Mouse (Mus musculus): Measurements from ENCODE around the gene AI661453. TPM values are rescaled to one million over a fixed set of nuclear protein-coding genes. Genes with fewer than 3 reads are reported as not detected.

Gene AI661453
- polyA plus RNA-seq, 1 experiment = 37.6 TPM

- H3K4me3 ChIP-seq (ENCODE audit: low read depth, low read length) = no peak overlapping the region
- TF ChIP-seq POLR2A (IDR thresholded peaks at IDR 0.05; ENCODE audit: insufficient read depth, low read length) (no peak), EP300 (IDR thresholded peaks at IDR 0.05; ENCODE audit: insufficient read depth, low read depth, low read length) (no peak), CTCF (IDR thresholded peaks at IDR 0.05; ENCODE audit: low read depth, low read length) (no peak)
- H3K27me3 ChIP-seq (ENCODE audit: control insufficient read depth, insufficient read depth, low read length, poor library complexity, severe bottlenecking) = no peaks in the 10 kb centered on the region
- no peaks in the 10 kb centered on the region for H3K36me3 ChIP-seq (ENCODE audit: control insufficient read depth, insufficient read depth, low read length, poor library complexity, severe bottlenecking)
- no peaks in the 10 kb centered on the region for H3K9me3 ChIP-seq (replicated peaks; ENCODE audit: control insufficient read depth, insufficient read depth, low read length, poor library complexity, severe bottlenecking)
- H3K4me1 ChIP-seq (ENCODE audit: control insufficient read depth, insufficient read depth, low read length) = peaks cover 7% of the 10 kb centered on the region
- H3K9ac ChIP-seq (ENCODE audit: low read depth, poor library complexity, severe bottlenecking) = no peak overlapping the region
- H3K27ac ChIP-seq (ENCODE audit: insufficient read depth, low read length) = no peak overlapping the region
These were observed 25.8 kb downstream of the AI661453 start for GRCm38 (mm10) chr17:47462209-47462608.

GRCm38 (mm10) chr17:47462728-47463388, 26.4 kb downstream of the AI661453 start:
- Histone ChIP-seq H3K9ac (ENCODE audit: low read depth, poor library complexity, severe bottlenecking) (no peak overlapping the region), H3K9me3 (replicated peaks; ENCODE audit: control insufficient read depth, insufficient read depth, low read length, poor library complexity, severe bottlenecking) (no peaks in the 10 kb centered on the region), H3K27ac (ENCODE audit: insufficient read depth, low read length) (no peak overlapping the region), H3K36me3 (ENCODE audit: control insufficient read depth, insufficient read depth, low read length, poor library complexity, severe bottlenecking) (no peaks in the 10 kb centered on the region), H3K4me3 (ENCODE audit: low read depth, low read length) (no peak overlapping the region), H3K4me1 (ENCODE audit: control insufficient read depth, insufficient read depth, low read length) (peaks cover 7% of the 10 kb centered on the region), H3K27me3 (ENCODE audit: control insufficient read depth, insufficient read depth, low read length, poor library complexity, severe bottlenecking) (no peaks in the 10 kb centered on the region)
- TF ChIP-seq POLR2A (IDR thresholded peaks at IDR 0.05; ENCODE audit: insufficient read depth, low read length) (no peak), CTCF (IDR thresholded peaks at IDR 0.05; ENCODE audit: low read depth, low read length) (no peak), EP300 (IDR thresholded peaks at IDR 0.05; ENCODE audit: insufficient read depth, low read depth, low read length) (no peak)

- TF ChIP-seq EP300 (IDR thresholded peaks at IDR 0.05; ENCODE audit: insufficient read depth, low read depth, low read length) (no peak), POLR2A (IDR thresholded peaks at IDR 0.05; ENCODE audit: insufficient read depth, low read length) (no peak), CTCF (IDR thresholded peaks at IDR 0.05; ENCODE audit: low read depth, low read length) (no peak)
- H3K36me3 ChIP-seq (ENCODE audit: control insufficient read depth, insufficient read depth, low read length, poor library complexity, severe bottlenecking) = no peaks in the 10 kb centered on the region
- no peak overlapping the region for H3K27ac ChIP-seq (ENCODE audit: insufficient read depth, low read length)
- H3K9ac ChIP-seq (ENCODE audit: low read depth, poor library complexity, severe bottlenecking) = no peak overlapping the region
- no peaks in the 10 kb centered on the region for H3K27me3 ChIP-seq (ENCODE audit: control insufficient read depth, insufficient read depth, low read length, poor library complexity, severe bottlenecking)
- H3K4me1 ChIP-seq (ENCODE audit: control insufficient read depth, insufficient read depth, low read length) = peaks cover 7% of the 10 kb centered on the region
- H3K9me3 ChIP-seq (replicated peaks; ENCODE audit: control insufficient read depth, insufficient read depth, low read length, poor library complexity, severe bottlenecking) = no peaks in the 10 kb centered on the region
- no peak overlapping the region for H3K4me3 ChIP-seq (ENCODE audit: low read depth, low read length)
These were observed 28.0 kb downstream of the AI661453 start for GRCm38 (mm10) chr17:47464248-47464965.

GRCm38 (mm10) chr17:47465016-47465415, 28.6 kb downstream of the AI661453 start:
- Histone ChIP-seq H3K36me3 (ENCODE audit: control insufficient read depth, insufficient read depth, low read length, poor library complexity, severe bottlenecking) (no peaks in the 10 kb centered on the region), H3K27me3 (ENCODE audit: control insufficient read depth, insufficient read depth, low read length, poor library complexity, severe bottlenecking) (no peaks in the 10 kb centered on the region), H3K9ac (ENCODE audit: low read depth, poor library complexity, severe bottlenecking) (no peak overlapping the region), H3K9me3 (replicated peaks; ENCODE audit: control insufficient read depth, insufficient read depth, low read length, poor library complexity, severe bottlenecking) (no peaks in the 10 kb centered on the region), H3K27ac (ENCODE audit: insufficient read depth, low read length) (no peak overlapping the region), H3K4me1 (ENCODE audit: control insufficient read depth, insufficient read depth, low read length) (peaks cover 7% of the 10 kb centered on the region), H3K4me3 (ENCODE audit: low read depth, low read length) (no peak overlapping the region)
- TF ChIP-seq CTCF (IDR thresholded peaks at IDR 0.05; ENCODE audit: low read depth, low read length) = no peak
- TF ChIP-seq EP300 (IDR thresholded peaks at IDR 0.05; ENCODE audit: insufficient read depth, low read depth, low read length) = no peak
- TF ChIP-seq POLR2A (IDR thresholded peaks at IDR 0.05; ENCODE audit: insufficient read depth, low read length) = no peak

GRCm38 (mm10) chr17:47466284-47466683, 29.9 kb downstream of the AI661453 start:
- no peaks in the 10 kb centered on the region for H3K27me3 ChIP-seq (ENCODE audit: control insufficient read depth, insufficient read depth, low read length, poor library complexity, severe bottlenecking)
- H3K9me3 ChIP-seq (replicated peaks; ENCODE audit: control insufficient read depth, insufficient read depth, low read length, poor library complexity, severe bottlenecking) = no peaks in the 10 kb centered on the region
- H3K9ac ChIP-seq (ENCODE audit: low read depth, poor library complexity, severe bottlenecking) = no peak overlapping the region
- peaks cover 7% of the 10 kb centered on the region for H3K4me1 ChIP-seq (ENCODE audit: control insufficient read depth, insufficient read depth, low read length)
- no peaks in the 10 kb centered on the region for H3K36me3 ChIP-seq (ENCODE audit: control insufficient read depth, insufficient read depth, low read length, poor library complexity, severe bottlenecking)
- H3K4me3 ChIP-seq (ENCODE audit: low read depth, low read length) = no peak overlapping the region
- TF ChIP-seq EP300 (IDR thresholded peaks at IDR 0.05; ENCODE audit: insufficient read depth, low read depth, low read length) = no peak
- H3K27ac ChIP-seq (ENCODE audit: insufficient read depth, low read length) = no peak overlapping the region

GRCm38 (mm10) chr17:47467659-47468058, 31.2 kb downstream of the AI661453 start:
- TF ChIP-seq EP300 (IDR thresholded peaks at IDR 0.05; ENCODE audit: insufficient read depth, low read depth, low read length) = no peak
- no peak for TF ChIP-seq CTCF (IDR thresholded peaks at IDR 0.05; ENCODE audit: low read depth, low read length)
- TF ChIP-seq POLR2A (IDR thresholded peaks at IDR 0.05; ENCODE audit: insufficient read depth, low read length) = no peak
- Histone ChIP-seq H3K9ac (ENCODE audit: low read depth, poor library complexity, severe bottlenecking) (peak overlapping the region; percentile 55; the same call in 1 of the 2 replicates), H3K27ac (ENCODE audit: insufficient read depth, low read length) (no peak overlapping the region), H3K9me3 (replicated peaks; ENCODE audit: control insufficient read depth, insufficient read depth, low read length, poor library complexity, severe bottlenecking) (no peaks in the 10 kb centered on the region), H3K36me3 (ENCODE audit: control insufficient read depth, insufficient read depth, low read length, poor library complexity, severe bottlenecking) (no peaks in the 10 kb centered on the region), H3K4me3 (ENCODE audit: low read depth, low read length) (no peak overlapping the region; the same call in 1 of the 2 replicates), H3K4me1 (ENCODE audit: control insufficient read depth, insufficient read depth, low read length) (peaks cover under 1% of the 10 kb centered on the region), H3K27me3 (ENCODE audit: control insufficient read depth, insufficient read depth, low read length, poor library complexity, severe bottlenecking) (no peaks in the 10 kb centered on the region)

Data from ES-Bruce4 (cell line).